Mouse (Mus musculus) heart, adult 2 months (tissue): ENCODE data around the gene Aire.

Experiments
- CTCF ChIP-seq: fragments of 200-600 bp; IDR thresholded peaks from 2 replicates; pipeline ENCODE4 v1.8.1; 2022; ENCODE audit warnings: antibody characterized with exemption, mild to moderate bottlenecking, moderate library complexity
- EP300 ChIP-seq: fragments of 200-500 bp; IDR thresholded peaks from 2 replicates; pipeline ENCODE4 v1.6.1; 2011; ENCODE audit warnings: low read depth, low read length, control low read depth; ENCODE audit not compliant: insufficient read depth
- POLR2A ChIP-seq: fragments of 200-500 bp; IDR thresholded peaks from 2 replicates; pipeline ENCODE4 v1.6.1; 2011; ENCODE audit warnings: mild to moderate bottlenecking, low read depth, low read length, control low read depth; ENCODE audit not compliant: insufficient read depth

- no peak for TF ChIP-seq CTCF
- no peak for TF ChIP-seq POLR2A
- no peak for TF ChIP-seq EP300
Measured at GRCm38 (mm10) chr10:78085711-78086110, 42.3 kb upstream of the Aire start.
